Mouse (Mus musculus): ENCODE data around the gene Gm49354. TPM values are rescaled to one million over a fixed set of nuclear protein-coding genes. Genes with fewer than 3 reads are reported as not detected.
A peak's percentile ranks its signal among the peaks of the same experiment; 100 is the strongest.
"Not testable (repeated sequence)": the region's sequence is repeated elsewhere in the genome, so short reads cannot be mapped to it uniquely, and the experiment has no call there.

The Gm49354 gene
- polyA plus RNA-seq, 1 experiment, result not detected

- Histone ChIP-seq H3K36me3 (ENCODE audit: control insufficient read depth, insufficient read depth, low read length) (no peaks in the 10 kb centered on the region), H3K27me3 (ENCODE audit: control insufficient read depth, insufficient read depth, low read length) (no peaks in the 10 kb centered on the region), H3K27ac (ENCODE audit: control insufficient read depth, insufficient read depth, low read depth, low read length) (no peak overlapping the region), H3K4me1 (ENCODE audit: control insufficient read depth, insufficient read depth, low read length) (no peaks in the 10 kb centered on the region; the same call in 1 of the 2 replicates), H3K4me3 (ENCODE audit: control insufficient read depth, low read depth, low read length) (no peak overlapping the region; the same call in 1 of the 2 replicates)
- TF ChIP-seq CTCF (IDR thresholded peaks at IDR 0.05; ENCODE audit: control insufficient read depth, insufficient read depth, insufficient replicate concordance, low read depth, low read length) (no peak), POLR2A (IDR thresholded peaks at IDR 0.05; ENCODE audit: control insufficient read depth, low read depth, low read length) (no peak)
Measured at GRCm38 (mm10) chr13:59741697-59742096, 40.3 kb downstream of the Gm49354 start.

- Histone ChIP-seq H3K36me3 (ENCODE audit: control insufficient read depth, insufficient read depth, low read length) (no peaks in the 10 kb centered on the region), H3K27me3 (ENCODE audit: control insufficient read depth, insufficient read depth, low read length) (no peaks in the 10 kb centered on the region), H3K27ac (ENCODE audit: control insufficient read depth, insufficient read depth, low read depth, low read length) (no peak overlapping the region), H3K4me1 (ENCODE audit: control insufficient read depth, insufficient read depth, low read length) (no peaks in the 10 kb centered on the region; the same call in 1 of the 2 replicates), H3K4me3 (ENCODE audit: control insufficient read depth, low read depth, low read length) (no peak overlapping the region)
- TF ChIP-seq POLR2A (IDR thresholded peaks at IDR 0.05; ENCODE audit: control insufficient read depth, low read depth, low read length), result no peak
- TF ChIP-seq CTCF (IDR thresholded peaks at IDR 0.05; ENCODE audit: control insufficient read depth, insufficient read depth, insufficient replicate concordance, low read depth, low read length), result no peak
Measured at GRCm38 (mm10) chr13:59741096-59741495, 40.9 kb downstream of the Gm49354 start.

- Histone ChIP-seq H3K27me3 (ENCODE audit: control insufficient read depth, insufficient read depth, low read length) (no peaks in the 10 kb centered on the region), H3K27ac (ENCODE audit: control insufficient read depth, insufficient read depth, low read depth, low read length) (no peak overlapping the region), H3K4me3 (ENCODE audit: control insufficient read depth, low read depth, low read length) (no peak overlapping the region), H3K36me3 (ENCODE audit: control insufficient read depth, insufficient read depth, low read length) (no peaks in the 10 kb centered on the region), H3K4me1 (ENCODE audit: control insufficient read depth, insufficient read depth, low read length) (no peaks in the 10 kb centered on the region; the same call in 1 of the 2 replicates)
- TF ChIP-seq CTCF (IDR thresholded peaks at IDR 0.05; ENCODE audit: control insufficient read depth, insufficient read depth, insufficient replicate concordance, low read depth, low read length), result no peak
- no peak; the same call in 1 of the 2 replicates for TF ChIP-seq POLR2A (IDR thresholded peaks at IDR 0.05; ENCODE audit: control insufficient read depth, low read depth, low read length)
Measured at GRCm38 (mm10) chr13:59739397-59739796, 42.6 kb downstream of the Gm49354 start.

DNA sequence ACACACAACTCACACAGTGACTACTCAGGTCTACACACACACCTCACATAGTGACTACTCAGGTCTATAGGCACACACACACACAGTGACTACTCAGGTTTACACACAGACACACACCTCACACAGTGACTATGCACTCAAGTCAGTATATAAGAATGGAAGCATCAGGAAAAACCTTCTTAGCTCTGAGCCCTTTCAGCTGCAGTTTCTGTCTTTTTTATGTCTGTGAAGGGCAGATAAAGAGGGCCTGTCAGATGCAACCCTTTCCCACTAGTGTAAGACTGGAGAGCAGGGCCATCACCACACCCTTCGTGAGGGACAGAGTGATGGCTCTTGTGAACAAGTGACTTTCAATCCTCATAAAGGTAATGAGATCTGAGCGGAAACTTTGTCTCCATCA, 43.6 kb downstream of the Gm49354 start:
- H3K4me1 ChIP-seq (ENCODE audit: control insufficient read depth, insufficient read depth, low read length), result no peaks in the 10 kb centered on the region; the same call in 1 of the 2 replicates
- H3K36me3 ChIP-seq (ENCODE audit: control insufficient read depth, insufficient read depth, low read length), result no peaks in the 10 kb centered on the region
- no peaks in the 10 kb centered on the region for H3K27me3 ChIP-seq (ENCODE audit: control insufficient read depth, insufficient read depth, low read length)
- H3K4me3 ChIP-seq (ENCODE audit: control insufficient read depth, low read depth, low read length), result no peak overlapping the region
- no peak overlapping the region for H3K27ac ChIP-seq (ENCODE audit: control insufficient read depth, insufficient read depth, low read depth, low read length)
- no peak for TF ChIP-seq POLR2A (IDR thresholded peaks at IDR 0.05; ENCODE audit: control insufficient read depth, low read depth, low read length)
- no peak for TF ChIP-seq CTCF (IDR thresholded peaks at IDR 0.05; ENCODE audit: control insufficient read depth, insufficient read depth, insufficient replicate concordance, low read depth, low read length)

DNA sequence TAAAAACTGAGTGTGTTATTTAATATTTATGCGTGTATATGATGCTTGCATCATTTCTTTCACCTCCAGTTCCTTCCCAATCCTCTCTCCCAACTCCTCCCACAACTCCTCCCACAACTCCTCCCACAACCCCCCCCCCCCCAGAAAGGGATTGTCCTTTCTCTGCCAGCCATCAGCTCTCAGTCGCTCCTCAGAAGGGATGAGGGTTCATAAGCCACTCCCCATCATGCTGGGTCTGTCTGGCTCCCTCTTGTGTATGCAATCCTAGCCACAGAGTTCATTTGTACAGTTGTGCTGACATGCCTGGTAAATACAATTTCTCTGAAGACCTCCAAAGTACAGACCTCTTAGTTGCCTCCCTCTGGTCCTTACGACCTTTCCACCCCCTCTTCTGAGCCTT, 46.9 kb downstream of the Gm49354 start:
- Histone ChIP-seq H3K4me3 (ENCODE audit: control insufficient read depth, low read depth, low read length) (peak overlapping the region; percentile 58), H3K27me3 (ENCODE audit: control insufficient read depth, insufficient read depth, low read length) (no peaks in the 10 kb centered on the region), H3K4me1 (ENCODE audit: control insufficient read depth, insufficient read depth, low read length) (no peaks in the 10 kb centered on the region), H3K36me3 (ENCODE audit: control insufficient read depth, insufficient read depth, low read length) (no peaks in the 10 kb centered on the region), H3K27ac (ENCODE audit: control insufficient read depth, insufficient read depth, low read depth, low read length) (no peak overlapping the region)
- no peak for TF ChIP-seq POLR2A (IDR thresholded peaks at IDR 0.05; ENCODE audit: control insufficient read depth, low read depth, low read length)

- H3K27me3 ChIP-seq (ENCODE audit: control insufficient read depth, insufficient read depth, low read length); H3K27ac ChIP-seq (ENCODE audit: control insufficient read depth, insufficient read depth, low read depth, low read length); H3K36me3 ChIP-seq (ENCODE audit: control insufficient read depth, insufficient read depth, low read length); H3K4me1 ChIP-seq (ENCODE audit: control insufficient read depth, insufficient read depth, low read length): not testable (repeated sequence)
- peak overlapping the region; percentile 70 for H3K4me3 ChIP-seq (ENCODE audit: control insufficient read depth, low read depth, low read length)
Measured at GRCm38 (mm10) chr13:59734347-59734746, 47.7 kb downstream of the Gm49354 start.

DNA sequence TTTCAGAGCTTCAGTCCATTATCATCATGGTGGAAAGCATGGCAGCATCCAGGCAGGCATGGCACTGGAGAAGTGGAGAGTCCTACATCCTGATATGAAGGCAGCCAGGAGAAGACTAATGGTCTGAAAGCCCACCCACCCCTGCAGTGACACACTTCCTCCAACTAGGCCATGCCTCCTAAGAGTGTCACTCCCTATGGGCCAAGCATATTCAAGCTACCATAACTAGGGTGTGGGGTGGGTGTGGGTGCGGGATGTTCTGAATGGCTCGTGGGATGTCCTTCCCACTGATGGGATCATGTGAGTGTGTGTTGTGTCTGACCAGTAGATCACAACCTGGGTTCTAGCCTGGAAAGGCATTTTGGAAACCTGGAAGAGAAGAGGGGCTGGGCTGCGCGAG, 48.1 kb downstream of the Gm49354 start:
- peak overlapping the region; percentile 67 for H3K4me3 ChIP-seq (ENCODE audit: control insufficient read depth, low read depth, low read length)
- H3K27ac ChIP-seq (ENCODE audit: control insufficient read depth, insufficient read depth, low read depth, low read length), result peak overlapping the region; percentile 52; the same call in 1 of the 2 replicates
- no peaks in the 10 kb centered on the region for H3K4me1 ChIP-seq (ENCODE audit: control insufficient read depth, insufficient read depth, low read length)
- H3K36me3 ChIP-seq (ENCODE audit: control insufficient read depth, insufficient read depth, low read length), result no peaks in the 10 kb centered on the region
- no peak for TF ChIP-seq CTCF (IDR thresholded peaks at IDR 0.05; ENCODE audit: control insufficient read depth, insufficient read depth, insufficient replicate concordance, low read depth, low read length)
- no peak for TF ChIP-seq POLR2A (IDR thresholded peaks at IDR 0.05; ENCODE audit: control insufficient read depth, low read depth, low read length)
- H3K27me3 ChIP-seq (ENCODE audit: control insufficient read depth, insufficient read depth, low read length), result no peaks in the 10 kb centered on the region

- H3K27ac ChIP-seq (ENCODE audit: control insufficient read depth, insufficient read depth, low read depth, low read length), result peak within 1 kb of the TSS; percentile 40
- H3K27me3 ChIP-seq (ENCODE audit: control insufficient read depth, insufficient read depth, low read length), result no peaks in the 10 kb centered on the region
Measured at GRCm38 (mm10) chr13:59731652-59732051, 50.4 kb downstream of the Gm49354 start, which contains the start of gene Spata31d1d. TSS of gene Spata31d1d (minus strand) at chr13:59731752.

More at GRCm38 (mm10) chr13:59731652-59732051, 50.4 kb downstream of the Gm49354 start, which contains the start of gene Spata31d1d:
- TF ChIP-seq POLR2A (IDR thresholded peaks at IDR 0.05; ENCODE audit: control insufficient read depth, low read depth, low read length) (no peak; the same call in 1 of the 2 replicates), CTCF (IDR thresholded peaks at IDR 0.05; ENCODE audit: control insufficient read depth, insufficient read depth, insufficient replicate concordance, low read depth, low read length) (no peak)
- Histone ChIP-seq H3K4me1 (ENCODE audit: control insufficient read depth, insufficient read depth, low read length) (peaks cover 7% of the 10 kb centered on the region), H3K36me3 (ENCODE audit: control insufficient read depth, insufficient read depth, low read length) (no peaks in the 10 kb centered on the region), H3K4me3 (ENCODE audit: control insufficient read depth, low read depth, low read length) (peak within 1 kb of the TSS; percentile 83)

Measured in testis, adult 2 months (tissue).